Mouse (Mus musculus): ENCODE measurements around the gene Pex5. TPM values are rescaled to one million over a fixed set of nuclear protein-coding genes. Genes with fewer than 3 reads are reported as not detected.

Pex5 gene
- polyA plus RNA-seq, 1 experiment from 2014 or later = 36.4 TPM

GRCm38 (mm10) chr6:124446024-124446423 lies 31.2 kb upstream of the Pex5 start:
- no peak for ATAC-seq (replicated peaks; ENCODE audit: low FRiP score, low read depth)
- H3K27me3 ChIP-seq (ENCODE audit: insufficient read depth, low read length) = no peaks in the 10 kb centered on the region
- no peaks in the 10 kb centered on the region for H3K9me3 ChIP-seq (replicated peaks; ENCODE audit: low read length)

GRCm38 (mm10) chr6:124443338-124443737 lies 28.5 kb upstream of the Pex5 start:
- ATAC-seq (replicated peaks; ENCODE audit: low FRiP score, low read depth) (no peak), DNase-seq (ENCODE audit: low spot score) (no peak)
- no peak for TF ChIP-seq CTCF (IDR thresholded peaks at IDR 0.05; ENCODE audit: low read depth)
- 78% methylated on average over 2 of the region's 2 CpGs for WGBS
- no peaks in the 10 kb centered on the region for H3K4me1 ChIP-seq (replicated peaks; ENCODE audit: insufficient read depth, low read length)
- H3K27me3 ChIP-seq (ENCODE audit: insufficient read depth, low read length) = no peaks in the 10 kb centered on the region
- no peak overlapping the region for H3K4me2 ChIP-seq (ENCODE audit: low read length)
- H3K36me3 ChIP-seq (ENCODE audit: insufficient read depth, low read length) = no peaks in the 10 kb centered on the region
- no peak overlapping the region for H3K27ac ChIP-seq
- no peak overlapping the region for H3K9ac ChIP-seq (ENCODE audit: low read depth, low read length)
- H3K4me3 ChIP-seq (replicated peaks; ENCODE audit: low read depth, low read length) = no peak overlapping the region
- no peaks in the 10 kb centered on the region for H3K9me3 ChIP-seq (replicated peaks; ENCODE audit: low read length)

More at GRCm38 (mm10) chr6:124446024-124446423, 31.2 kb upstream of the Pex5 start:
- H3K4me2 ChIP-seq (ENCODE audit: low read length) = no peak overlapping the region
- WGBS = 91% methylated on average over 2 of the region's 2 CpGs
- TF ChIP-seq CTCF (IDR thresholded peaks at IDR 0.05; ENCODE audit: low read depth) = no peak
- no peak overlapping the region for H3K9ac ChIP-seq (ENCODE audit: low read depth, low read length)
- H3K27ac ChIP-seq = no peak overlapping the region
- no peak for DNase-seq (ENCODE audit: low spot score)
- H3K4me3 ChIP-seq (replicated peaks; ENCODE audit: low read depth, low read length) = no peak overlapping the region
- no peaks in the 10 kb centered on the region for H3K4me1 ChIP-seq (replicated peaks; ENCODE audit: insufficient read depth, low read length)
- H3K36me3 ChIP-seq (ENCODE audit: insufficient read depth, low read length) = no peaks in the 10 kb centered on the region

GRCm38 (mm10) chr6:124436245-124436644 lies 21.4 kb upstream of the Pex5 start:
- no peaks in the 10 kb centered on the region for H3K36me3 ChIP-seq (ENCODE audit: insufficient read depth, low read length)
- no peak overlapping the region for H3K4me3 ChIP-seq (replicated peaks; ENCODE audit: low read depth, low read length)
- no peaks in the 10 kb centered on the region for H3K9me3 ChIP-seq (replicated peaks; ENCODE audit: low read length)
- ATAC-seq (replicated peaks; ENCODE audit: low FRiP score, low read depth) = no peak
- no peak for DNase-seq (ENCODE audit: low spot score)
- no peaks in the 10 kb centered on the region for H3K4me1 ChIP-seq (replicated peaks; ENCODE audit: insufficient read depth, low read length)
- no peaks in the 10 kb centered on the region for H3K27me3 ChIP-seq (ENCODE audit: insufficient read depth, low read length)
- no peak for TF ChIP-seq CTCF (IDR thresholded peaks at IDR 0.05; ENCODE audit: low read depth)
- no peak overlapping the region for H3K4me2 ChIP-seq (ENCODE audit: low read length)
- no peak overlapping the region for H3K27ac ChIP-seq
- H3K9ac ChIP-seq (ENCODE audit: low read depth, low read length) = no peak overlapping the region
- WGBS = 82% methylated on average over 7 of the region's 7 CpGs

GRCm38 (mm10) chr6:124435173-124435572 lies 20.3 kb upstream of the Pex5 start:
- Histone ChIP-seq H3K36me3 (ENCODE audit: insufficient read depth, low read length) (no peaks in the 10 kb centered on the region), H3K4me3 (replicated peaks; ENCODE audit: low read depth, low read length) (no peak overlapping the region), H3K4me2 (ENCODE audit: low read length) (no peak overlapping the region), H3K27me3 (ENCODE audit: insufficient read depth, low read length) (no peaks in the 10 kb centered on the region), H3K27ac (no peak overlapping the region), H3K9ac (ENCODE audit: low read depth, low read length) (no peak overlapping the region), H3K9me3 (replicated peaks; ENCODE audit: low read length) (no peaks in the 10 kb centered on the region), H3K4me1 (replicated peaks; ENCODE audit: insufficient read depth, low read length) (no peaks in the 10 kb centered on the region)
- 58% methylated on average over 5 of the region's 5 CpGs for WGBS
- DNase-seq (ENCODE audit: low spot score) (no peak), ATAC-seq (replicated peaks; ENCODE audit: low FRiP score, low read depth) (no peak)
- no peak for TF ChIP-seq CTCF (IDR thresholded peaks at IDR 0.05; ENCODE audit: low read depth)

- 88% methylated on average over 8 of the region's 8 CpGs for WGBS
Measured at GRCm38 (mm10) chr6:124433688-124434324, 18.9 kb upstream of the Pex5 start.

GRCm38 (mm10) chr6:124430784-124431495 lies 16.1 kb upstream of the Pex5 start:
- H3K9ac ChIP-seq (ENCODE audit: low read depth, low read length) = no peak overlapping the region
- no peaks in the 10 kb centered on the region for H3K36me3 ChIP-seq (ENCODE audit: insufficient read depth, low read length)
- no peak for TF ChIP-seq CTCF (IDR thresholded peaks at IDR 0.05; ENCODE audit: low read depth)
- 65% methylated on average over 8 of the region's 8 CpGs for WGBS
- no peak for DNase-seq (ENCODE audit: low spot score)
- H3K4me1 ChIP-seq (replicated peaks; ENCODE audit: insufficient read depth, low read length) = no peaks in the 10 kb centered on the region
- H3K4me3 ChIP-seq (replicated peaks; ENCODE audit: low read depth, low read length) = no peak overlapping the region
- H3K27ac ChIP-seq = no peak overlapping the region
- ATAC-seq (replicated peaks; ENCODE audit: low FRiP score, low read depth) = no peak
- no peaks in the 10 kb centered on the region for H3K9me3 ChIP-seq (replicated peaks; ENCODE audit: low read length)
- no peak overlapping the region for H3K4me2 ChIP-seq (ENCODE audit: low read length)
- no peaks in the 10 kb centered on the region for H3K27me3 ChIP-seq (ENCODE audit: insufficient read depth, low read length)

More at GRCm38 (mm10) chr6:124433688-124434324, 18.9 kb upstream of the Pex5 start:
- Histone ChIP-seq H3K9ac (ENCODE audit: low read depth, low read length) (no peak overlapping the region), H3K4me1 (replicated peaks; ENCODE audit: insufficient read depth, low read length) (no peaks in the 10 kb centered on the region), H3K27me3 (ENCODE audit: insufficient read depth, low read length) (no peaks in the 10 kb centered on the region), H3K9me3 (replicated peaks; ENCODE audit: low read length) (no peaks in the 10 kb centered on the region), H3K4me2 (ENCODE audit: low read length) (no peak overlapping the region), H3K27ac (no peak overlapping the region), H3K4me3 (replicated peaks; ENCODE audit: low read depth, low read length) (no peak overlapping the region), H3K36me3 (ENCODE audit: insufficient read depth, low read length) (no peaks in the 10 kb centered on the region)
- DNase-seq (ENCODE audit: low spot score) = no peak
- no peak for TF ChIP-seq CTCF (IDR thresholded peaks at IDR 0.05; ENCODE audit: low read depth)
- ATAC-seq (replicated peaks; ENCODE audit: low FRiP score, low read depth) = no peak
